Mouse (Mus musculus): ENCODE measurements at regions not wholly inside any gene's neighbourhood (a gene's known extent, or its start where the extent isn't known, plus 50 kb on each side); places are given as distances from the start of the nearest gene placed in this dataset.

GRCm38 (mm10) chrX:142552196-142552595 is 129.0 kb upstream of the Tmem164 start:
- DNase-seq (ENCODE audit: low spot score in 2 of 2), result no peak

- peak in 1 of 2 experiments; percentile 37 for DNase-seq (ENCODE audit: low spot score in 2 of 2)
Observed at GRCm38 (mm10) chrX:142554161-142554560, 127.0 kb upstream of the Tmem164 start.

GRCm38 (mm10) chrX:142557496-142557895 is 123.7 kb upstream of the Tmem164 start:
- DNase-seq (ENCODE audit: low spot score in 2 of 2), result no peak

GRCm38 (mm10) chrX:142560209-142560912 is 120.8 kb upstream of the Tmem164 start:
- DNase-seq (ENCODE audit: low spot score in 2 of 2), result no peak

GRCm38 (mm10) chrX:142561788-142562187 is 119.4 kb upstream of the Tmem164 start:
- no peak for DNase-seq (ENCODE audit: low spot score in 2 of 2)

GRCm38 (mm10) chrX:142564186-142564585 is 117.0 kb upstream of the Tmem164 start:
- no peak for DNase-seq (ENCODE audit: low spot score in 2 of 2)

GRCm38 (mm10) chrX:142571772-142572171 is 109.4 kb upstream of the Tmem164 start:
- DNase-seq (ENCODE audit: low spot score in 2 of 2), result no peak

GRCm38 (mm10) chrX:142574022-142574421 is 107.2 kb upstream of the Tmem164 start:
- DNase-seq (ENCODE audit: low spot score in 2 of 2), result no peak

- no peak for DNase-seq (ENCODE audit: low spot score in 2 of 2)
Observed at GRCm38 (mm10) chrX:142574945-142575710, 106.1 kb upstream of the Tmem164 start.

GRCm38 (mm10) chrX:142576127-142576526 is 105.1 kb upstream of the Tmem164 start:
- no peak for DNase-seq (ENCODE audit: low spot score in 2 of 2)

GRCm38 (mm10) chrX:142577449-142578081 is 103.6 kb upstream of the Tmem164 start:
- DNase-seq (ENCODE audit: low spot score in 2 of 2), result no peak

GRCm38 (mm10) chrX:142585281-142585680 is 95.9 kb upstream of the Tmem164 start:
- DNase-seq (ENCODE audit: low spot score in 2 of 2), result no peak

- no peak for DNase-seq (ENCODE audit: low spot score in 2 of 2)
Observed at GRCm38 (mm10) chrX:142599377-142599776, 81.8 kb upstream of the Tmem164 start.

GRCm38 (mm10) chrX:142600782-142601181 is 80.4 kb upstream of the Tmem164 start:
- DNase-seq (ENCODE audit: low spot score in 2 of 2), result no peak

GRCm38 (mm10) chrX:142605088-142605487 is 76.1 kb upstream of the Tmem164 start:
- no peak for DNase-seq (ENCODE audit: low spot score in 2 of 2)

- no peak for DNase-seq (ENCODE audit: low spot score in 2 of 2)
Observed at GRCm38 (mm10) chrX:142606595-142607205, 74.5 kb upstream of the Tmem164 start.

- no peak for DNase-seq (ENCODE audit: low spot score in 2 of 2)
Observed at GRCm38 (mm10) chrX:142616189-142616872, 64.9 kb upstream of the Tmem164 start.

- no peak for DNase-seq (ENCODE audit: low spot score in 2 of 2)
Observed at GRCm38 (mm10) chrX:142618389-142618788, 62.8 kb upstream of the Tmem164 start.

GRCm38 (mm10) chrX:142623359-142623758 is 57.8 kb upstream of the Tmem164 start:
- DNase-seq (ENCODE audit: low spot score in 2 of 2), result no peak

- DNase-seq (ENCODE audit: low spot score in 2 of 2), result no peak
Observed at GRCm38 (mm10) chrX:142623882-142624281, 57.3 kb upstream of the Tmem164 start.

All from frontal cortex, postnatal 14 days (tissue).